Mouse (Mus musculus) kidney, adult 2 months (tissue): Measurements from ENCODE around the gene Smpd4.

Experiments
- CTCF ChIP-seq: fragments of 200-500 bp; conservative IDR thresholded peaks from 2 replicates; pipeline ENCODE4 v1.5.1; 2011; ENCODE audit warnings: low read depth, mild to moderate bottlenecking, control low read depth, low read length, moderate library complexity, mixed read lengths; ENCODE audit not compliant: insufficient read depth, insufficient read length
- POLR2A ChIP-seq: fragments of 200-500 bp; IDR thresholded peaks from one replicate; pipeline ENCODE4 v1.6.1; 2011; ENCODE audit warnings: low read depth, low read length, control low read depth

DNA sequence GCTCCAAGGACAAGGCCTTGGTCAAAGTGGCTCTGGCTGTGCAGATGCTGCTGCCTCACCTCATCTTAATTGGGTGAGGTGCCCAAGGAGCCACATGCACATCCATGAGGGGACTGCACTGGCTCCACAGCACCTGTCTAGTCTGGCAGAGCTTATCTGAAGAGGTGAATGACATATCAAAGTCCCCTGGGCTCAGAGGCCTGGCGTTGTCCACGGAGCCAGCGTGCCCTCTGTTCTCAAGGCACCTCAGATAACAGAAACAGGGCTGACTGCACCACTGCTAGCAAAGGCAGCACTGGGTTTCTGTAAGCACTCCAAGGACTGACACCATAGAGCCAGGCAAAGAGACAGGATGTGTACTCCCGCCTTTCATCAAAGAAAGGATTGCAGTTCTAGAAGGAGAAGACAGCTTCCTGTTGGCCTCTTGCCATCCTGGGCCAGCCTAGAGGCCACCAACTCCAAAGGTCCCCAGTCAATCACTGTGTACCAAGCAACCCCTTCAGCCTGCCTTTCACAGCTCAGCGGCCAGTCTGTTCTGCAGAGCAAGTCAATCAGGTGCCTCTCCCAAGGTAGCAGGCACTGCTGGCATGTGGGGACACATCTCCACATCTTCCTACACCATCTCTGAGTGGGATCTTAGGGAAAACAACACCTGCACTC, 37.2 kb downstream of the Smpd4 start:
- TF ChIP-seq CTCF: no peak
- no peak for TF ChIP-seq POLR2A
